Mouse (Mus musculus) splenic B cell, adult 2 months (primary cell): ENCODE results near the gene Slc17a1.

Source experiments
- DNase-seq: peaks from one replicate; pipeline ENCODE4 v3.0.0-alpha.2; 2011; ENCODE audit warnings: low read depth, low spot score
- H3K27me3 ChIP-seq: 2 replicates; pipeline ENCODE4 v1.6.1; 2012; ENCODE audit warnings: mild to moderate bottlenecking, low read length, moderate library complexity, mixed read lengths; ENCODE audit not compliant: control insufficient read depth, poor library complexity, insufficient read depth, severe bottlenecking
- H3K36me3 ChIP-seq: 2 replicates; pipeline ENCODE4 v1.6.1; 2012; ENCODE audit warnings: mild to moderate bottlenecking, low read length, moderate library complexity, mixed read lengths; ENCODE audit not compliant: control insufficient read depth, poor library complexity, insufficient read depth, severe bottlenecking

Slc17a1 gene

DNA sequence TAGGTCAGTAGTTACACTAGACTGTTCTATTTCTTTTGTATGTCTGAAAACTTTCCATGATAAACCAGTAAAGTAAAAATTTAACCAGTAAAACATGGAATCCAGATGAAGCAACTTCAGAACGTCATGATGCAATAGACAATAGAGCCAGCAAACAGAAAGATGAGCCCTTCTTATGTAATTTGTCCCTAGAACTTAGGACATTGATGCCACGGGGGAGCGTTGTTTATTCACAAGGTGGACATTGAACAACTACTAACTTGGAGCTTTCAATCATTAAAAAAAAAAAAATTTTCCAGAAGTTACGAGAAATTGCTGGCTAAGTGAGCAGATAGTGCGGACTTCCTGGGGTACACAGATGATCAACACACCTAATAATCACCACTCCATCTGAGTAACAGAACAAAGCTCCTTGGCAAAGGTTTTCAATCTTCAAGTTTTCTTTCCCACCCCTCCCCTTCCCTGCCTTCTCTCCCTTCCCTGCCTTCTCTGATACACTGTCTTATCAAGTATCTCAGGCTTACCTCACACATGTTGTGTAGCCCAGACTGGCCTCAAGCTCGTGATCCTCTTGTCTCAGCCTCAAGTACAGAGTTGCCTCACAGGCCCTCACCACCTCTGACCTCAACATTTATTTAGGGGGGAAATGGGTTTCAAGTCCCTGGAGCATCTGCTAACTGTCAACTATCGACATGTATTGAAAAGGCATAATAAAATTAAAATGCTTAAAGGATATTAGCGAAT, 1.4 kb downstream of the Slc17a1 start:
- Histone ChIP-seq H3K36me3 (no peaks in the 10 kb centered on the region), H3K27me3 (no peaks in the 10 kb centered on the region)
- DNase-seq, result no peak

DNA sequence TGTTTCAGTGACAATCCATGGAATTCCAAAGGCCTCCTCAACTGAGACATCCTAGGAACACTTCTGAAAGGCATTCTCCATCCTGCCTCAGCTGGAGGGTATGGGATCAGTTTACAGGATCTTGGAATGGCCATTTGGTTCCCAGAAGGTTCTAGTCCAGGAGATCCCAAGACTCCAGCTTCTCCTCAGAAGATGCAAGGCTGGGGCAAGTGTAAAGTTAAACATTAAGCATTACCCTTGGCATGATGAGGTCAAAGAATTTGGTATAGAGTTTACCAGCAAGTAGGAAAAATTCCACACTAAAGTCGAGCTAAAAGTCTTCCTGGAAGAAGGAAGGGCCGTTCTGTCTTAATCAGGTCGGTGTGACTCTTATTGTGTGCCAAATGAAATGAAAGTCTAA, 2.4 kb downstream of the Slc17a1 start:
- Histone ChIP-seq H3K36me3 (no peaks in the 10 kb centered on the region), H3K27me3 (no peaks in the 10 kb centered on the region)
- no peak for DNase-seq

DNA sequence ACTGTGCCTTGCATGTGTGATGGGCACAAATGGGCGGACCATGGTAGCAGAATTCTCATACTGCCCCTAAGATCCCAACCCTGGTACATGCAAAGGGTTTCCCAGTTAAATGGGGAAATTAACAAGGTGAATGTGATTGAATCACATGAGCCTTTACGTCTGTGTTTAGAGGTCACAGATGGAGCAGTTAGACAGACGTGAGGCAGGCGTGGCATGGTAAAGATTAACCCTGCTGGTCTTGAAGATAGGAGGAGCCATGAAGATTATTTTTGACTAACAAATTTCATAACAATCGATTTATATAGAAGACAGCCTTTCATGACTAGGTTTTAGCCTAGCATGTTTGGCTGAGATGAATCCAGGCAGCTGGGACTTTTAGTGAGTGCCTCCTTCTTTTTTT, 5.6 kb downstream of the Slc17a1 start:
- Histone ChIP-seq H3K27me3 (no peaks in the 10 kb centered on the region), H3K36me3 (no peaks in the 10 kb centered on the region)
- no peak for DNase-seq

DNA sequence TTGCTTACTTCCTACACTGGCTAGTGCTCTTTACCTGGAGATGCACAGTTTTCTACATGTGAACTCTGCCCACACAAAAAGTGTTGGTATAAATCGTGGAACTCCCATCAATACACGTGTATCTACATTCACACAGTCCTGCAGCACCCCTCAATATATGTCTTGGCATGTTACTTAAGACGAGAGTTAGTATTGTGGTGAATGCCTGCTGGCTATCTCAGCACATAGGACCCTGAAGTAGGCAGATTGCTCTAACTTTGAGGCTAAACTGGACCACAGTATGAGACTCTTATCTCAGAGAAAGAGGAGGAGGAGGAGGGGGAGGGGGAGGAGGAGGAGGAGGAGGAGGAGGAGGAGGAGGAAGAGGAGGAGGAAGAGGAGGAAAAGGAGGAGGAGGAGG, 11.6 kb downstream of the Slc17a1 start:
- H3K36me3 ChIP-seq, result no peaks in the 10 kb centered on the region
- DNase-seq, result no peak
- no peaks in the 10 kb centered on the region for H3K27me3 ChIP-seq

DNA sequence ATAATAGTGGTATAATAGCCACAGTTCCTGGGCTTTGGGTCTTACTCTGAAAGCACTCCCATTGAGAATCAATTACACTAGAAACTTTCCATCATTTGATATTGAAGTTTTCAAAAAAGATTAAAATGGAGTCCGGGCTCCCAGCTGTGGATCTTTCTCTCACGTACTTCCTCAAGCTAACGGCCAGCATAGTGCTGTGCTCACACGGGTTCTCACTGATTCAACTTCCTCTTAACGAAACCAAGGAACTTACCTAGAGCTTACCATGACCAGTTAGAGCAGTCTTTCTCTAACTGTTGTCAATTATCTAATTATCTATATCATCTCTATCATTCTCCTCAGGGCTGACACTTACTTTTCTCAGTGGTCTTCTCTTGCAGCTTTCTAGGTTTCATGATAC, 12.1 kb downstream of the Slc17a1 start:
- H3K27me3 ChIP-seq, result no peaks in the 10 kb centered on the region
- DNase-seq, result peak; percentile 69
- no peaks in the 10 kb centered on the region for H3K36me3 ChIP-seq

DNA sequence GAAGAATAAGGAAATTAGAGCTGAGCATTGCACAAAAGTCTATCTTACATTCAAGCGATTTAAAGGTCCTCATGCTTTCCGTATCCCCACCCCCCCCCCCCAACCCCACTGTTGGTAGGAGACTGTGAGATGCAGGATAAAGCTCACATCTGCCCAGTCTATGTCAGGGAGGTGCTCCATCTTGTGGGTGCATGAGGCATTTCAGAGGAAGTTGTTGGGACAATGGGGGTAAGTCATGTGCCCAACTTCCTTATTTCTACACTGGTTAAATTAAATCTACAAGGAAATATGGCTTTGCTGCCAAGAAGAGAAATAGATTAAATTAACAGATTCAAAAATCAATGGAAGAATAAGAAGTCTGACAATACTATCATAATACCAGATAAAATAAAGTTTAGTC, 18.0 kb downstream of the Slc17a1 start:
- DNase-seq, result peak; percentile 84
- no peaks in the 10 kb centered on the region for H3K36me3 ChIP-seq

DNA sequence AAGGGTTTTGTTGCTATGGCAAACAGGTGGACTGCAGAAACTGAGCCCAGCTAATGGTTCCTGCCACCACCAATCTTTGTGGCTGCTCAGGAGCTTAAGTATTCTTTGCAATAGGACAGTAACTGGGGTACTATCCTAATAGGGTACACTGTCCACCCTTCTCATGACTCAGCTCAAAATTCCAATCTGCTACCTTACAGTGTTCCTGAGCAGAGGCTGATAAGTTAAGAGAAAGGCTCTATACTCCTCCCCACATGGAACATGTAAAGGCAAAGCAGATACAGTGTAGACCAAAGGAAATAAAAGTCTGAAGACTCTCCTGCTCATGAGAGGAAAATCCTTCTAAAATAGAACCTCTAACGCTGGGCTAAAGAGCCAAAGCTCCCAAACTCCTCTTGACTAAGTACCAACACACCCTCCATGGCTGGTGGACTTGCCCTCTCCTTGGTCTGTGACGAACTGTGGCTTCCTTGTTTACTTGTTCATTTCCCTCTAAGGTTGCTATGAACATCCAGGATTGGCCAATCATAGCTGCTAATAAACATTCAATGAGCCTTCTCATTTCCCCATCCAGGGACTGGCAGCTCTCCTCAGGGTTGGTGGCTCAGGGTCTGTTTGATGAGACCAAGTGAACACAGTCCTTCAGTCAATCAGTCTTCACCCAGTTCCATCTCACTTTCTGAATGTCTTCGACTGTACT, 19.6 kb downstream of the Slc17a1 start:
- no peak for DNase-seq

More for the DNA sequence above, 18.0 kb downstream of the Slc17a1 start:
- H3K27me3 ChIP-seq, result no peaks in the 10 kb centered on the region

DNA sequence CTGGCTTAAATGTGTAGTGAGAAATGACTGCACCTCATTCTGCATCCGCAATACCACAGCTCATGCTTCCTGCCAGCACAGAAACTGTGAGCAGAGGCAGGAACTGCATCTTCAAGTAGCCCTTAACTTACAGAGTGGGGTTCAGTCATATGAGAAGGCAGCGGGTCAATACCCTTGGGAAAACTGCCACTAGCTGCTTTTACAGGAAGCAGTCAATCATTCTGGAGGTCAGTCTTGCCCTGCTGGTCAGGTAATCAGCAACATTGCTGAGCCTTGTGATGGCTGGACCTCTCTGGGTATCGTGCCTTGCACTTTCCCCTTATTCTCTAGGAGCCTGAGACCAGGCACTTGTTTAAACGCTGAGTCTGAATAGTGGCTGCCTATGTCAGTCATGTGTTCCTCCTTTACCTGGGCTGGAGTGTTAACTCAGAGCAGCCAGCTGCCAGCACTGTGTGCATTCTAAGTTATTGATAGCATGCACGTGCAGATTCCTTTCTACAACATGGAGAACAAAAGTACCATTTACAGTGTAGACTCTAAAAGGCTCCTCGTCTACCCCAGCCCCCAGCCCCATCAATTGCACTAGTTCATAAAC, 21.6 kb downstream of the Slc17a1 start:
- Histone ChIP-seq H3K36me3 (no peaks in the 10 kb centered on the region), H3K27me3 (no peaks in the 10 kb centered on the region)
- DNase-seq, result no peak

More for the DNA sequence above, 19.6 kb downstream of the Slc17a1 start:
- Histone ChIP-seq H3K27me3 (no peaks in the 10 kb centered on the region), H3K36me3 (no peaks in the 10 kb centered on the region)

DNA sequence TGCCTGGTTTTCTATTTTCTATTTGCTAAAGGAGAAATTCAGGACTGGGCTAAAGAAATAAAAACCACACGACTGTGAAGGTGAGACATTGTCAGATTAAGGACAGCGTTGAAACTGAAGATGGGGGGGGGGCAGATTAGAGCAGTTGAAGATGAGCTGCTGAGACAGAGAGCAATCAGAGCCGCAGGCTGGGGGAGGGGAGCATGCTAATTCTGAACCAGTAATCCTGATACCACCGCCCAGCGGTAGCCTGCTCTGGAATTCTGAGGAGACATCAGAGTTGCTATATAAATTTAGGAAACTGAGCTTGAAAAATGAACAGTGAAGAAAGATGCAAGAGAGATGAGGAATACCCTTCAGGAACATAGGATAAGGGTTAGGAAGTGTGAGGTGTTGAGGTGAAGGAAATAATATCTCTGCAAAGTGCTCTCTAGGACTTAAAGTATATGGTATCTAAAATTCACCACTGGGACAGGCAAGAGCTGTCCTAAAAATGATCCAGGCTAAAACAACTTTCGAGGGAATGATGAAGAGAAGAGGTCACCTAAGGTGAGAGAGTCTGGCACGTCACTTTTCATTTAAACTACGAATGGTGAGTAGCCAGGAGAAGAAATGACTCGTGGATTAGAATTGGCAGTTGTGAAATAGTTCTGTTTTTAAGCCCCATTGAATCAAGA, 25.2 kb downstream of the Slc17a1 start:
- no peak for DNase-seq
- Histone ChIP-seq H3K27me3 (no peaks in the 10 kb centered on the region), H3K36me3 (no peaks in the 10 kb centered on the region)

DNA sequence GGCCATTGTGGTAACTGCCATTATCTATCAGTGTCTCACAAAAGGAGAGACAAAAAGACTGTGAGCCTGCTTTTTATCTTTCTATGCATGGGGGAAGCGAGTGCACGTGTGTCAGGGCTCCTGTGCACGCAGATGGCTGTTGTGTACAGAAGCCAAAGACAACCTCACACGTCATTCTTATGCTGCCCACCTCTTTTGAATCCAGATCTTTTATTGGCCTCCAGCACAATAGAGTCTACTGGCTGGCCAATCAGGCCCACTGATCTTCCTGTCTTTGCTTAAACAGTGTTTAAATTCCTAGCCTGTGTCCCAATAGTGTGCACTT, 25.7 kb downstream of the Slc17a1 start:
- H3K36me3 ChIP-seq, result no peaks in the 10 kb centered on the region
- no peak for DNase-seq
- H3K27me3 ChIP-seq, result no peaks in the 10 kb centered on the region

DNA sequence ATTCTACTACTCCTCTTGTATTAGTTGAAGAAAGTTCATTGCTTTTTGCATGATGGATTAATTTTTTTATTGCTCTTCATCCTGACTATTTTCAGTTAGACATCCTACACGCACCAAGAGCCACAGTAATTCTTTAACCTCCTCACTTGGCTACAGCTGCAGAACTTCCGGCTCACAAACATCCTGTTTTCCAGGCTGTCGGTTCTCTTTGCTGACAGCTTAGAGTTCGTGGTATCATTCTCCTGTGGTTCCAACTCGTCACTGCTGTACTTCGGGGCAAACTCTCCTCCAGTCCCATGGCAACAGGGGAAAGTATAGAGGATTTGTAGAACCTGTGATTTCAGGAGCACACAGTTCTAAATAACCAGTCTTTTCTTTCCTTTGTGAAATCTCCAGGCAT, 30.7 kb downstream of the Slc17a1 start:
- H3K27me3 ChIP-seq, result no peaks in the 10 kb centered on the region
- no peaks in the 10 kb centered on the region for H3K36me3 ChIP-seq
- peak; percentile 48 for DNase-seq

DNA sequence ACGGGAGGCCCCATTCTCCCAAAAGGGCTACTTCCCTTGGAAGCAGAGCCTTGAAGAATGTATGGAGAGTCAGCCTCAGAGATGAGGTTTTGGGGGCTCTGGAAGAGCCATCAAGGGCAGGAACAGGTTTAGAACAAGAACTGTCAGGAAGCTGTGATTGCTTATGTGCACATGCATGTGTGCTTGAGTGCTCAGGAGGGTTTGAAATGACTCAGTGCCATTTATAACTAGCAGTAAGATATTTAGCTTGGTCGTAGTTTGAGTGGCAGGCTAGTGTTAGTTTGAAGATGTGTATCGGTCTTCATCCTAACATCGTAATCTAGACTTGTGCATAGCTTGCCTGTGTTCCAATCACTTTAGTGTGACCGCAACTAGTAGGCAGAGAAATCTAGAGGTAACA, 39.4 kb downstream of the Slc17a1 start:
- Histone ChIP-seq H3K36me3 (no peaks in the 10 kb centered on the region), H3K27me3 (no peaks in the 10 kb centered on the region)
- no peak for DNase-seq

DNA sequence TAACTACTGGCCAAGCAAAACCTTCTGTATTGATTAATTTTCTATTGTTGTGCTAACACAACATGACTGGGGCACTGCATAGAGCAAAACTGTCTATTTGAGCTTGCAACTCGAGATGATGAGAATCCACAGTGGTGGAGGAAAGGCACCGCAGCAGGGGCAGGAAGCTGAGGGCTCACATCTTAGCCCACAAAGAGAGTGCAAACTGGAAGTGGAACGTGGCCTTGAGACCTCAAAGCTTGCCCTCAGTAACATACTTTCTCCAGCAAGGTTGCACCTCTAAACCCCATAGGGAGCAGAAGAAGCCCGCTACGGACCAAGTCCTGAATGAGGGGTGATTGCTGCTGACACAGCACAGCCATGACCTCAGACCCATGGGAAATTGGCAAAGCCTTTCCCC, 42.6 kb downstream of the Slc17a1 start:
- Histone ChIP-seq H3K27me3 (no peaks in the 10 kb centered on the region), H3K36me3 (no peaks in the 10 kb centered on the region)
- DNase-seq, result no peak

DNA sequence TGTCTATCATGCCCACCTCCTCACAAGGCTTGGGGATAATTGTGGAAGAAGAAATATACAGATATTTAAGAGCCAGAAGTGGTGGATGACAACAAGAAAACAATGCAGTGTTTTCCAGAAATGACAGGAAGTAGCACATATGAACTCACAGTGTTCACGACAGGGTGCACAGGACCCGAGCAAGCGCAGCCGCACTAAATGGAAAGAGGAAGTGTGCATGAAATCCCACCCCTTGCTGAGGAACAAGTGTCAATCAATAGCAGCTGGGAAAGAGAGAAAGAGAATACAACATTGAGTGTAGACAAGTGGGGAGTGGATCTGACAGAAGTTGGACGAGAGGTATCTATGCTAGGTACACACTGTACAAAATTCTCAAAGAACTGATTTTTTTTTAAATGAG, 43.8 kb downstream of the Slc17a1 start:
- no peaks in the 10 kb centered on the region for H3K27me3 ChIP-seq
- peak; percentile 86 for DNase-seq

DNA sequence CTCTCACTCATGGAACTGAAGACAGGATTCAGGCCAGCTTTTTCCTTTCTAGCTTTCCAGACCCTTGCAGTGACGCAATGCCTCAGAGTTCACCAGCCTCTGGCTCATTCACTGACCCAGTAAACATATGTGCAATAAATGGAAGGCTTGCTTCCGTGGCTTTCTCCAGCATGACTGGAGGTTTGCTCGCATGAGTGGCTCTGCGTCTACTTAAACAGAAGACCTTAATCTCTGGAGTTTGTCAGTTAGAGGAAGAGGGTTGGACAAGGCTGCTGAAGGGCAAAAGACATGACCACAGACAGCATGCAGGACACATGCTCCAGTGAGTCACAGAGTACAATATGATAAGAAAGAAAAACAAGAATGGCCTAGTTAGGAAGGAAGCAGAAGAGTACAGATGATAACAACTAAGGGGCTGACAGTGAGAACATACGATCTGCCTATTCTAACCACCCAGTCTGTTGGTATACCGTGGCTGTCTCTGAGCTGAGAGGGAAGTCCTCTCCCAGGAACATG, 46.3 kb downstream of the Slc17a1 start:
- no peaks in the 10 kb centered on the region for H3K27me3 ChIP-seq
- no peaks in the 10 kb centered on the region for H3K36me3 ChIP-seq
- peak; percentile 82 for DNase-seq

More for the DNA sequence above, 43.8 kb downstream of the Slc17a1 start:
- no peaks in the 10 kb centered on the region for H3K36me3 ChIP-seq
